ENCODE assay signal across 8 mouse cellular contexts in the genomic region with DNA sequence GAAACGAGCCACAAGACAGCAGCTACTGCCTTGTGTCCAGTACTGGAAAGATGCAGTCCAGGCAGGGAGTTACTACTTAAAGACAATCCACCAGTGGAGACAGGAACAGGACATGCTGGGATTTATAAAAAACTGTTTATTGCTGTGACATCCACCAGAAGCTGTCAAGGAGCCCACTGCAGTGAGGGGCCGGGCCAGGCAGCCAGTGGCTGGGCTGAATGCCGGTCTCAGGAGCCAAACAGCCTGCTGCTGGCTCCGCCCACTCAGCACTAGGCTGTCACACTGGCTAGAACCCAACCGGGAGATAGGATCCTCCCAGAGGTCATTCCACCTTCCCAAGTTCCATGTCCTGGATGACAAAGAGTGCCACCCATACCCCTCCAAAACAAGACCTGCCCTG. TPM values are rescaled to one million over a fixed set of nuclear protein-coding genes. Genes with fewer than 3 reads are reported as not detected.
A peak's percentile ranks its signal among the peaks of the same experiment; 100 is the strongest.
DNase-seq lines count a peak whose midpoint lies in the region; ATAC-seq lines count a peak whose summit lies in the region.

No protein-coding gene starts in this region.

- DNase-seq in cerebellum, adult 9-11 months: peak; percentile 47
- DNase-seq in layer of hippocampus, adult 11-12 months (ENCODE audit: low spot score): peak; percentile 50
- no peak for DNase-seq in layer of hippocampus, adult 8-10 months (ENCODE audit: low spot score in 2 of 2)
- peak; percentile 47 to 49 for DNase-seq in heart, postnatal 14 days
- peak; percentile 39 for DNase-seq in lung, postnatal 14 days
- no peak for DNase-seq in right cerebral cortex, postnatal 14 days

- ATAC-seq in cerebellum, adult (ENCODE audit: insufficient number of reproducible peaks, low FRiP score, low TSS enrichment): no peak
- ATAC-seq in megakaryocyte, adult 5-6 weeks (ENCODE audit: poor library complexity, severe bottlenecking): no peak

- intact Hi-C loops in heart, postnatal 14 days (cut with DNase I): no loop called here

RNA-seq across cellular contexts. Expression of a gene that starts 5.6 kb away (rescaled TPM):
- 10 to 100 TPM; 29.3 to 31.6 (median 29.7) TPM for total RNA-seq in layer of hippocampus, adult 8-10 months (2022)
- 10 to 100 TPM; 13.4 to 13.6 TPM for total RNA-seq in heart, postnatal 14 days (2021)
- total RNA-seq in megakaryocyte, adult 5-6 weeks (2015): 5.6 and 8.2 TPM in 2 replicates
- 10.7 and 21.7 TPM in 2 replicates for total RNA-seq in megakaryocyte, adult 5-6 weeks (2017)

RNA-seq across cellular contexts. Expression of a gene that starts 9.6 kb away (rescaled TPM):
- total RNA-seq in layer of hippocampus, adult 8-10 months (2022): 1 to 10 TPM; 1.3 to 2.6 (median 1.4) TPM
- total RNA-seq in heart, postnatal 14 days (2021): under 1 TPM; 0.74 to 0.98 TPM
- total RNA-seq in megakaryocyte, adult 5-6 weeks (2015): 0.38 TPM in 1 of 2 replicates, not detected in the other
- not detected in 2 replicates for total RNA-seq in megakaryocyte, adult 5-6 weeks (2017)

RNA-seq across cellular contexts. Expression of a gene that starts 29.3 kb away (rescaled TPM):
- total RNA-seq in layer of hippocampus, adult 8-10 months (2022): 1 to 10 TPM; 1.7 to 2.3 (median 2.0) TPM
- total RNA-seq in heart, postnatal 14 days (2021): under 1 TPM; 0.79 to 0.85 TPM
- total RNA-seq in megakaryocyte, adult 5-6 weeks (2015): not detected in 2 replicates
- not detected in 2 replicates for total RNA-seq in megakaryocyte, adult 5-6 weeks (2017)

RNA-seq across cellular contexts. Expression of a gene that starts 53.8 kb away (rescaled TPM):
- 10 to 100 TPM; 79.9 to 89.9 (median 85.1) TPM for total RNA-seq in layer of hippocampus, adult 8-10 months (2022)
- 10 to 100 TPM; 45.6 to 49.3 TPM for total RNA-seq in heart, postnatal 14 days (2021)
- 30.1 and 40.9 TPM in 2 replicates for total RNA-seq in megakaryocyte, adult 5-6 weeks (2015)
- total RNA-seq in megakaryocyte, adult 5-6 weeks (2017): 56.3 and 58.6 TPM in 2 replicates

RNA-seq across cellular contexts. Expression of a gene that starts 59.8 kb away (rescaled TPM):
- total RNA-seq in layer of hippocampus, adult 8-10 months (2022): 100 to 1,000 TPM; 240 to 257 (median 248) TPM
- total RNA-seq in heart, postnatal 14 days (2021): 100 to 1,000 TPM; 242 to 246 TPM
- total RNA-seq in megakaryocyte, adult 5-6 weeks (2015): 43.9 and 45.9 TPM in 2 replicates
- total RNA-seq in megakaryocyte, adult 5-6 weeks (2017): 60.7 and 71.3 TPM in 2 replicates

Comparison
In these comparisons a context has a peak if more than half of its experiments do, and no peak if none do; other contexts are left out.
1. DNase-seq: peak in cerebellum, adult 9-11 months (single experiment), layer of hippocampus, adult 11-12 months (single experiment), heart, postnatal 14 days (2 of 2) and lung, postnatal 14 days (single experiment); none in layer of hippocampus, adult 8-10 months (0 of 2) and right cerebral cortex, postnatal 14 days (single experiment).